Mouse (Mus musculus) heart, embryonic 10.5 days (tissue): ENCODE measurements around the gene Pnrc2. TPM values are rescaled to one million over a fixed set of nuclear protein-coding genes. Genes with fewer than 3 reads are reported as not detected.

ENCODE experiments used
- DNase-seq: peaks from one replicate; pipeline ENCODE4 v3.0.0-alpha.2; 2017; ENCODE audit warnings: low spot score
- H3K27ac ChIP-seq: fragments of 300-500 bp; sonication (generic); 2 replicates; pipeline ENCODE4 v1.5.1; 2016; ENCODE audit warnings: mild to moderate bottlenecking
- H3K27me3 ChIP-seq: fragments of 300-500 bp; sonication (generic); 2 replicates; pipeline ENCODE4 v1.6.1; 2016; ENCODE audit warnings: mild to moderate bottlenecking; ENCODE audit not compliant: poor library complexity, insufficient read depth, severe bottlenecking
- H3K36me3 ChIP-seq: fragments of 300-500 bp; sonication (generic); 2 replicates; pipeline ENCODE4 v1.6.1; 2016; ENCODE audit warnings: mild to moderate bottlenecking, moderate library complexity
- H3K4me1 ChIP-seq: fragments of 300-500 bp; sonication (generic); 2 replicates; pipeline ENCODE4 v1.6.1; 2016; ENCODE audit warnings: mild to moderate bottlenecking
- H3K4me3 ChIP-seq: fragments of 300-500 bp; sonication (generic); 2 replicates; pipeline ENCODE4 v1.5.1; 2016; ENCODE audit warnings: mild to moderate bottlenecking, moderate library complexity
- H3K9me3 ChIP-seq: fragments of 300-500 bp; sonication (generic); 2 replicates; pipeline ENCODE4 v1.6.1; 2016; ENCODE audit warnings: mild to moderate bottlenecking, moderate library complexity
- WGBS: fragments of 180-500 bp; shearing (Covaris S2); methylation state at CpG from one replicate; pipeline ENCODE4 v1.1.7; 2016; 5-methylcytosine and 5-hydroxymethylcytosine counted together
- polyA plus RNA-seq: library from polyadenylated mRNA; unstranded; fragments of >200 nt; fragmentation: Nextera tagmentation; extraction: Ambion mirVana; gene quantifications from 2 replicates; pipeline ENCODE4 v1.2.1, GENCODE M21; 2016

The Pnrc2 gene
- polyA plus RNA-seq, 1 experiment from 2014 or later, result 150 TPM

- Histone ChIP-seq H3K4me1 (peaks cover 22% of the 10 kb centered on the region), H3K27ac (no peak overlapping the region; the same call in 1 of the 2 replicates), H3K36me3 (no peaks in the 10 kb centered on the region), H3K9me3 (no peaks in the 10 kb centered on the region), H3K4me3 (no peak overlapping the region), H3K27me3 (no peaks in the 10 kb centered on the region)
- peak; percentile 35 for DNase-seq
- 83% methylated on average over 24 of the region's 24 CpGs for WGBS
Measured at GRCm38 (mm10) chr4:135888448-135889057, 14.9 kb upstream of the Pnrc2 start.

GRCm38 (mm10) chr4:135886184-135886583 lies 12.5 kb upstream of the Pnrc2 start:
- no peak overlapping the region for H3K27ac ChIP-seq
- H3K9me3 ChIP-seq, result no peaks in the 10 kb centered on the region
- H3K4me1 ChIP-seq, result peaks cover 20% of the 10 kb centered on the region
- H3K36me3 ChIP-seq, result no peaks in the 10 kb centered on the region
- WGBS, result 75% methylated on average over 4 of the region's 4 CpGs
- peak; percentile 42 for DNase-seq
- H3K4me3 ChIP-seq, result no peak overlapping the region
- H3K27me3 ChIP-seq, result no peaks in the 10 kb centered on the region

GRCm38 (mm10) chr4:135885676-135886075 lies 12.0 kb upstream of the Pnrc2 start:
- peak; percentile 22 for DNase-seq
- WGBS, result 85% methylated on average over 12 of the region's 12 CpGs

GRCm38 (mm10) chr4:135884531-135884930 lies 10.9 kb upstream of the Pnrc2 start:
- WGBS, result 68% methylated on average over 6 of the region's 6 CpGs
- peaks cover 20% of the 10 kb centered on the region for H3K4me1 ChIP-seq
- no peak for DNase-seq
- H3K36me3 ChIP-seq, result no peaks in the 10 kb centered on the region
- H3K27me3 ChIP-seq, result no peaks in the 10 kb centered on the region
- no peaks in the 10 kb centered on the region for H3K9me3 ChIP-seq
- no peak overlapping the region for H3K4me3 ChIP-seq
- peak overlapping the region; percentile 52; the same call in 1 of the 2 replicates for H3K27ac ChIP-seq

More at GRCm38 (mm10) chr4:135885676-135886075, 12.0 kb upstream of the Pnrc2 start:
- no peak overlapping the region for H3K27ac ChIP-seq
- no peaks in the 10 kb centered on the region for H3K36me3 ChIP-seq
- H3K4me3 ChIP-seq, result no peak overlapping the region
- H3K27me3 ChIP-seq, result no peaks in the 10 kb centered on the region
- no peaks in the 10 kb centered on the region for H3K9me3 ChIP-seq
- H3K4me1 ChIP-seq, result peaks cover 20% of the 10 kb centered on the region

- no peaks in the 10 kb centered on the region for H3K36me3 ChIP-seq
- no peaks in the 10 kb centered on the region for H3K9me3 ChIP-seq
- peak; percentile 71 for DNase-seq
- 64% methylated on average over 7 of the region's 7 CpGs for WGBS
- no peak overlapping the region for H3K4me3 ChIP-seq
- H3K27me3 ChIP-seq, result no peaks in the 10 kb centered on the region
- peak overlapping the region; percentile 52; the same call in 1 of the 2 replicates for H3K27ac ChIP-seq
- H3K4me1 ChIP-seq, result peaks cover 20% of the 10 kb centered on the region
Measured at GRCm38 (mm10) chr4:135883881-135884516, 10.3 kb upstream of the Pnrc2 start.

- no peaks in the 10 kb centered on the region for H3K9me3 ChIP-seq
- peak; percentile 62 for DNase-seq
- no peak overlapping the region for H3K4me3 ChIP-seq
- WGBS, result 49% methylated on average over 10 of the region's 10 CpGs
- H3K27me3 ChIP-seq, result no peaks in the 10 kb centered on the region
- peaks cover 19% of the 10 kb centered on the region for H3K4me1 ChIP-seq
- no peaks in the 10 kb centered on the region for H3K36me3 ChIP-seq
- peak overlapping the region; percentile 53 for H3K27ac ChIP-seq
Measured at GRCm38 (mm10) chr4:135883401-135883851, 9.8 kb upstream of the Pnrc2 start.

- peak; percentile 16 for DNase-seq
- Histone ChIP-seq H3K4me1 (peaks cover 19% of the 10 kb centered on the region), H3K9me3 (no peaks in the 10 kb centered on the region), H3K27me3 (no peaks in the 10 kb centered on the region), H3K27ac (no peak overlapping the region), H3K36me3 (no peaks in the 10 kb centered on the region), H3K4me3 (no peak overlapping the region)
- 74% methylated on average over 6 of the region's 6 CpGs for WGBS
Measured at GRCm38 (mm10) chr4:135882023-135882422, 8.4 kb upstream of the Pnrc2 start.

- H3K27me3 ChIP-seq, result no peaks in the 10 kb centered on the region
- no peaks in the 10 kb centered on the region for H3K9me3 ChIP-seq
- 83% methylated on average over 10 of the region's 10 CpGs for WGBS
- peaks cover 33% of the 10 kb centered on the region for H3K4me1 ChIP-seq
- H3K27ac ChIP-seq, result no peak overlapping the region
- peak; percentile 61 for DNase-seq
- no peak overlapping the region for H3K4me3 ChIP-seq
- no peaks in the 10 kb centered on the region for H3K36me3 ChIP-seq
Measured at GRCm38 (mm10) chr4:135880576-135880975, 6.9 kb upstream of the Pnrc2 start.

GRCm38 (mm10) chr4:135880018-135880417 lies 6.4 kb upstream of the Pnrc2 start:
- H3K27ac ChIP-seq, result no peak overlapping the region
- peaks cover 39% of the 10 kb centered on the region for H3K4me1 ChIP-seq
- WGBS, result 90% methylated on average over 6 of the region's 6 CpGs
- peak; percentile 66 for DNase-seq
- no peak overlapping the region for H3K4me3 ChIP-seq
- no peaks in the 10 kb centered on the region for H3K9me3 ChIP-seq
- no peaks in the 10 kb centered on the region for H3K27me3 ChIP-seq
- H3K36me3 ChIP-seq, result no peaks in the 10 kb centered on the region

GRCm38 (mm10) chr4:135879021-135879420 lies 5.4 kb upstream of the Pnrc2 start:
- DNase-seq, result peak; percentile 52
- H3K27me3 ChIP-seq, result no peaks in the 10 kb centered on the region
- H3K4me1 ChIP-seq, result peaks cover 42% of the 10 kb centered on the region
- WGBS, result 75% methylated on average over 6 of the region's 6 CpGs
- no peak overlapping the region for H3K27ac ChIP-seq
- no peak overlapping the region for H3K4me3 ChIP-seq
- no peaks in the 10 kb centered on the region for H3K9me3 ChIP-seq
- H3K36me3 ChIP-seq, result no peaks in the 10 kb centered on the region

GRCm38 (mm10) chr4:135877742-135878141 lies 4.1 kb upstream of the Pnrc2 start:
- Histone ChIP-seq H3K27me3 (no peaks in the 10 kb centered on the region), H3K9me3 (no peaks in the 10 kb centered on the region), H3K36me3 (peaks cover 2% of the 10 kb centered on the region; the same call in 1 of the 2 replicates), H3K4me1 (peaks cover 35% of the 10 kb centered on the region), H3K4me3 (no peak overlapping the region), H3K27ac (no peak overlapping the region)
- peak; percentile 68 for DNase-seq
- 71% methylated on average over 2 of the region's 2 CpGs for WGBS

GRCm38 (mm10) chr4:135876583-135877020 lies 3.0 kb upstream of the Pnrc2 start:
- 3% methylated on average over 16 of the region's 16 CpGs for WGBS
- Histone ChIP-seq H3K4me1 (peaks cover 41% of the 10 kb centered on the region), H3K36me3 (peaks cover 13% of the 10 kb centered on the region), H3K4me3 (peak overlapping the region; percentile 47), H3K27ac (peak overlapping the region; percentile 98), H3K9me3 (no peaks in the 10 kb centered on the region), H3K27me3 (no peaks in the 10 kb centered on the region)
- peak; percentile 91 for DNase-seq

- Histone ChIP-seq H3K36me3 (peaks cover 18% of the 10 kb centered on the region), H3K27ac (peak overlapping the region; percentile 98), H3K4me3 (peak overlapping the region; percentile 47), H3K27me3 (no peaks in the 10 kb centered on the region), H3K4me1 (peaks cover 45% of the 10 kb centered on the region), H3K9me3 (no peaks in the 10 kb centered on the region)
- peak; percentile 86 for DNase-seq
- WGBS, result 9% methylated on average over 9 of the region's 9 CpGs
Measured at GRCm38 (mm10) chr4:135875991-135876582, 2.4 kb upstream of the Pnrc2 start.
